Mouse (Mus musculus) stomach, postnatal 0 days (tissue): Measurements from ENCODE around the gene Mob3a.
A peak's percentile ranks its signal among the peaks of the same experiment; 100 is the strongest.

Experiments used
- CTCF ChIP-seq: IDR thresholded peaks from 2 replicates; pipeline ENCODE4 v1.5.1; 2016; ENCODE audit warnings: antibody characterized with exemption, low read depth, mild to moderate bottlenecking, moderate library complexity
- EP300 ChIP-seq: optimal IDR thresholded peaks from 2 replicates; pipeline ENCODE3; 2016; ENCODE audit warnings: antibody characterized with exemption

- peak; percentile 84 for TF ChIP-seq CTCF
- no peak for TF ChIP-seq EP300
Observed at GRCm38 (mm10) chr10:80659213-80659612, 42.6 kb downstream of the Mob3a start.
